Mouse (Mus musculus) olfactory bulb, adult 2 months (tissue): Measurements from ENCODE around the gene Dse.

Experiments
- CTCF ChIP-seq: fragments of 200-500 bp; IDR thresholded peaks from 2 replicates; pipeline ENCODE4 v1.5.1; 2012; ENCODE audit warnings: low read depth, mild to moderate bottlenecking, low read length, moderate library complexity; ENCODE audit not compliant: insufficient read depth
- POLR2A ChIP-seq: fragments of 200-500 bp; IDR thresholded peaks from 2 replicates; pipeline ENCODE4 v1.6.1; 2012; ENCODE audit warnings: mild to moderate bottlenecking, low read depth, low read length, moderate library complexity; ENCODE audit not compliant: insufficient read depth

DNA sequence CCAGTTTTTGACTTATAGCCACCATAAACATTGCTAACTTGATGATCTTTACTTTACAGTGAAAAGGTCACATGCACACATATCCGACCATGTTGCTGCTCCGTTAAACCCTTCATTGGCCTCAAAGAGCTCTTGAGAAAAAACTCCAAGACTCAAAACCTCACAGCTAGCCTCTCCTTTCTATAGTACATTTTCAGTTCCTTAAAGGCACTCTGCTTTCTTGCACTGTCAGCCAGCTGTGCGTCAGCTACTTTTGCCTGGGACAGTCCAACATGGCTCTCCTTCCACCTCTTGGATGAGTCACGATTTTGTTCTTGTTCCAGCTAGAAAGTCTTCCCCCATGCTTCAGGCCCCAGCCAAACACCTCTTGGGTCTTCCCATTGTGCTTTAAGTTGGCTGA is 35.9 kb downstream of the Dse start:
- TF ChIP-seq POLR2A (no peak), CTCF (no peak)
